Mouse (Mus musculus) MN1 (cell line): ENCODE measurements around the gene Gabra6.

ENCODE experiments used
- DNase-seq: peaks from one replicate; pipeline ENCODE4 v3.0.0-alpha.2; 2016; ENCODE audit warnings: low spot score

Gene Gabra6

GRCm38 (mm10) chr11:42320882-42321281 is at the start of gene Gabra6:
TSS of gene Gabra6 (minus strand) at chr11:42321072.
- no peak for DNase-seq

GRCm38 (mm10) chr11:42365544-42365943 is 44.7 kb upstream of the Gabra6 start:
- no peak for DNase-seq

DNA sequence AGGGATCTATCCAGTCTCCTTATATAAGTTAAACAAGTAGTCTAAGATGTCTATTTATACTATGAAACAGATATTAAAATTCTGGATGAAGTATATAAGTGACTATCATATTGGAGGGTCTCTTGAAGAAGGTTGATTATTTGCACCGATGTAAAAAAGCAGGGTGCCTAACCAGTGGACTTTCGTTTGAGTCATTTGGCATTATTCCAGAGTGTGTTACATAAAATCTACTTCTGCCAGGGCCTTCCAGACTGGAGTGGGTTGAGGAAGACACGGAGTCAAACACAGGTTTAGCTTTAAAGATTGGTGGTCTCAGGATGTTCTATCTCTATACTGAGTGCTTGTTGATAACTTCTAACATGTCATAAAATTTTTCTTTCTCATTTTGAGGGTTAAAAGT is 11.2 kb upstream of the Gabra6 start:
- DNase-seq, result no peak

- no peak for DNase-seq
Observed at GRCm38 (mm10) chr11:42326262-42326661, 5.4 kb upstream of the Gabra6 start.

DNA sequence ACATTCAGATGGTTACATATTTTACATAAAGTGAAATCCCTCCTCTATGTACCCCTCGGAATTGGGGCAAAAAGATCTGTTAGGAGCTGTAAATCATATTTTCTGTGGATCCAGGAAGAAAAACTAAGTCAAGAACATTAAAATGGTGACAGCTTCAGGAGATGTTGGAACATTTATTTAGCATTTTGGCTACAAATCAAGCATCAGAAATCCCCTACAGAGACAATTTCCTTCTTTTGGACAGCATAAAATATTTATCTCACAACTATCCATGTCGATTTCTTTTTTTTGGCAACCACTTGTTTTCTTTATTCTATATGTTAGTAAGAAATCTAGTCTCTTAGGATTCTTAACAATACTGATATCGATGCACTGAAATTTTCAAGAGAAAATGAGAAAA is 688 bp upstream of the Gabra6 start:
- no peak for DNase-seq

GRCm38 (mm10) chr11:42319521-42319920 is 1.4 kb downstream of the Gabra6 start:
- no peak for DNase-seq

GRCm38 (mm10) chr11:42319101-42319500 is 1.8 kb downstream of the Gabra6 start:
- no peak for DNase-seq

DNA sequence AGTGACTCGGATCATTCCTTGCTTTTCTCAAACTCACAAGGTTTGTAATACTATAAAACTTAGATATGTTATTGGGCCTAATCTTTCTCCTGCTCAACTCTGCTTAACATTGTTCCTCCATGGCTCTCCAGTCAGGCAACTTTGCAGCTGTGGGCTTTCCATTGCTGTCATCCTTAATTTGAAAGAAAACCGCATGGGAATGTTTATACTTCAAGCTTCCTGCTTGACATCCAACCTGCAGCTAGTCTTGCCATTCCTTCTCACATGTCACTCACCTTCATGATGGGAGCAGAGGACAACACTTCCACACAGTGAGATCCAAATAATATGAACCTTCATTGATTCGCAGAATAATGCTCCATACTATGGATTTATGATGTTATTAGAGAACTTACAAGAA is 2.9 kb downstream of the Gabra6 start:
- no peak for DNase-seq

DNA sequence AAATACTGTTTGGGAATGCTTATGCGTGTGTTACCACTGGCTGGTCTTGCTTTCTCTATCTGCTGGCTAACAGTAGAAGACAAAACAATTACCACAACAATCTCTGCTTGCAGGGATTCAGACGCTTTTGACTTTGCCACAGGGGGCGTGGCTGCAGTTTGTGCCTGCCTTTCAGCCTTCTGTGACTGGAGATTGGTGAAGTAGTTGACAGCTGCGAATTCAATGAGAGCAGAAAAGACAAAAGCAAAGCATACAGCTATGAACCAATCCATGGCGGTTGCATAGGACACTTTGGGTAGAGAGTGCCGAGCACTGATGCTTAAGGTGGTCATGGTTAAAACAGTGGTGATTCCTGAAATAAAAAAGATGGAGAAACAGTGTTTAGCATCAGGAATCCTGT is 6.0 kb downstream of the Gabra6 start:
- no peak for DNase-seq

- DNase-seq, result no peak
Observed at GRCm38 (mm10) chr11:42310892-42311291, 10.0 kb downstream of the Gabra6 start.

- no peak for DNase-seq
Observed at GRCm38 (mm10) chr11:42309086-42309485, 11.8 kb downstream of the Gabra6 start.

DNA sequence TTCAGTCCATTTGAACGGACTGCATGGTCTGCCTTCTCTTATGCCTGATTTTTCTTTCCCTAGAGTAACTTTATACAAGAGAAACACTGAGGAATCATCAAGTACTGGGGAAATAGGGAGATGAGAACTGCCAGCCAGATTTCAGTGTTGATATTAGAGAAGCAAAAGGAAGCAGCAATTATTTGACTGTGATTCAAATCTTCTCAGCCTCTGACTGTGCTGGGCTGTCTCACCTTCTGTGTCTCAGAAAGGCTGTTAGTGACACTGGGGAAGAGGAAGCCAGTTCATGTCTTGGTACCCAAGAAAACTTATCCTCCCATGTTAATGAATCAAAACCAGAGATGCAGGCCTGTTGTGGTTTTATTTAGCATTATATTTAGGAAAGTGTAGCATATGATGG is 14.8 kb downstream of the Gabra6 start:
- DNase-seq, result no peak

DNA sequence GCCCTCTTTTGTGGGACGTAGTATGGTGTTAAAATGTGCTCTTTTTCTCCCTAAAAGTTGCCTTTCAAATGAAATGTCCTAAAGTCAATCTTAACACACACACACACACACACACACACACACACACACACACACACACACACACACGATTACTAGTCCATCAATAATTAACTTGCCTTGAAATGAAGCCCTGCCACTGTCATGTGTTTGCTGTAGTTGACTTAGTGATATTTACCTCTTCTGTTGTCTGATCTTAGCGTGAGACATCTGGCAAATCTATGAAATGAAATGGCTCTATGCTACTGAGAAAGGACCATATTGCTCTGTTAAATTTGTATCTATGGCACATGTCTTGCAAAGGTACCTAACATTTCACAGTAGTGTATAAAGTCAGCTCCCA is 61.9 kb downstream of the Gabra6 start:
- no peak for DNase-seq
